Mouse (Mus musculus): ENCODE data around the gene Wdr93. TPM values are rescaled to one million over a fixed set of nuclear protein-coding genes. Genes with fewer than 3 reads are reported as not detected.
"Not testable (repeated sequence)": the region's sequence is repeated elsewhere in the genome, so short reads cannot be mapped to it uniquely, and the experiment has no call there.

The Wdr93 gene
- total and polyA plus RNA-seq, 3 experiments = 0.10 to 0.31 TPM; not detected in 1

DNA sequence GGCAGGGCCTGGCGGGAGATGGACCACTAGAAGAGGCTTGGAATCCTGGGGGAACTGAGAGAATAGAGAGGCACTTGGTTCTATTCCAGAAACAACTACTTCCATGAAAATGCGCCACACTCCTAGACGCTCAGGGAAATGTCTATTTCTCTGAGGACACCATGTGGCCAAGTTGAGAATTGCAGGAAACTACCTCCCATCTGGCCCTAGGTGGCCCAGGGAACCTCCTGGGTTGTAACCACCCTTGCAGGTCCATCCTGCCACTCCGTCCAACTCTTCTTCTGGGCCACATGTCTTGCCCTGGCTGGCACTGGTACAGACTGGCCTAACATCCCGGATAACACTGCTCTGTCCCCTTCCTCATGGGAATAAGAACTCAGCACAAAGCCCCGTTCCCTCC is 43.3 kb downstream of the Wdr93 start:
- peaks cover 1% of the 10 kb centered on the region; the same call in 1 of the 2 replicates for H3K4me1 ChIP-seq (ENCODE audit: control insufficient read depth, insufficient read depth, low read length)
- no peaks in the 10 kb centered on the region for H3K27me3 ChIP-seq (ENCODE audit: control insufficient read depth, insufficient read depth, low read length)
- intact Hi-C loops (cut with DNase I) = loop anchor here (2.0 kb wide), 1 partner anchor 55 kb away; no protein-coding TSS in a partner anchor
- H3K36me3 ChIP-seq (ENCODE audit: control insufficient read depth, insufficient read depth, low read length) = no peaks in the 10 kb centered on the region
- DNase-seq = peak; percentile 60 to 71
- TF ChIP-seq EP300 (IDR thresholded peaks at IDR 0.05; ENCODE audit: insufficient read depth, low read depth, low read length) = peak; percentile 58; the same call in 1 of the 2 replicates
- TF ChIP-seq POLR2A (IDR thresholded peaks at IDR 0.05; ENCODE audit: insufficient read depth, low read depth, low read length) = no peak
- TF ChIP-seq CTCF (IDR thresholded peaks at IDR 0.05) = peak; percentile 93
- H3K9ac ChIP-seq (ENCODE audit: low read depth, low read length) = no peak overlapping the region
- no peak overlapping the region for H3K27ac ChIP-seq
- H3K4me3 ChIP-seq = no peak overlapping the region
- H3K79me2 ChIP-seq (replicated peaks; ENCODE audit: control insufficient read depth, insufficient read depth, low read length) = no peaks in the 10 kb centered on the region
- 15% methylated on average over 6 of the region's 6 CpGs for WGBS

- H3K4me3 ChIP-seq; H3K4me1 ChIP-seq (ENCODE audit: control insufficient read depth, insufficient read depth, low read length); H3K36me3 ChIP-seq (ENCODE audit: control insufficient read depth, insufficient read depth, low read length); H3K9ac ChIP-seq (ENCODE audit: low read depth, low read length); H3K27ac ChIP-seq; H3K79me2 ChIP-seq (replicated peaks; ENCODE audit: control insufficient read depth, insufficient read depth, low read length); DNase-seq: not testable (repeated sequence)
- peaks cover 13% of the 10 kb centered on the region for H3K27me3 ChIP-seq (ENCODE audit: control insufficient read depth, insufficient read depth, low read length)
- 74% methylated on average over 2 of the region's 2 CpGs for WGBS
- intact Hi-C loops (cut with DNase I) = loop anchor here (10.0 kb wide), 1 partner anchor 435 kb away; no protein-coding TSS in a partner anchor
Measured at GRCm38 (mm10) chr7:79789812-79790211, 46.8 kb downstream of the Wdr93 start.

DNA sequence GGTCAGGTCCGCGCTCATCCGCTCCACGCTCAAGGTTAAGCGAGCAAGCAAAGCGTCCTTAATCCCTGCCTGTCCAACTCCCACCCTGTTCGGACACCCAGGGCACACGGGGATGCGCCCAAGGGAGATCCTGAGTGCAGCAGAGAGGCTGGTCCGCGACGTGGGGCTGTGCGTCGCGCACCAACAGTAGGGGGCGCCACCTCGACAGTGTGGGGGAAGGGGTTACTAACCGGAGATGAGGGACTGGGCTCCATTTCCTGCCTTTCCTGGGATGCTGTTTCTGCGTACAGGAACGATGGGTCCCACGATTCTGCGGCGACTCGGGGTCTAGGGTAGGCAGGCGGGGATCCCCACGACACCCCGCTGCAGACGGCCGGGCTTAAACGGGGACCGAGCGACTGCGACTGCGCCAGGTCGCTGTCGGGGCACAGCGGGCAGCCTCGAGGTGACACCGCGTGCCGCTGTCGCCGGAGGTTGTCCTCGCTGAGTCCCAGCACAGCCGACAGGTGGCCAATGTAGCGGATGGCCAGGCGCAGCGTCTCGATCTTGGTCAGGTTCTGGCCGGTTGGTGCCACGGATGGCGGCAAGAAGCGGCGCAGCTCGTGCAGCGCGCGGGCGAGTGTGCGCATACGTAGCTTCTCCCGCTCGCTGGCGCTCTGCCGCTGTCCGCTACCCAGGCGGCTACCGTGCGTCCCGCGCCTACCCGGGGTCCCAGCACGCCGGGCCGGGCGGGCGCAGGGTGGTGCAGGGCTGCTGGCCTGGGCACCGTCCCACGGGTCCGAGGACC is 49.9 kb downstream of the Wdr93 start:
- Histone ChIP-seq H3K36me3 (ENCODE audit: control insufficient read depth, insufficient read depth, low read length) (no peaks in the 10 kb centered on the region), H3K4me3 (peak overlapping the region; percentile 46), H3K27ac (no peak overlapping the region), H3K27me3 (ENCODE audit: control insufficient read depth, insufficient read depth, low read length) (peaks cover 13% of the 10 kb centered on the region), H3K4me1 (ENCODE audit: control insufficient read depth, insufficient read depth, low read length) (no peaks in the 10 kb centered on the region; the same call in 1 of the 2 replicates), H3K79me2 (replicated peaks; ENCODE audit: control insufficient read depth, insufficient read depth, low read length) (no peaks in the 10 kb centered on the region), H3K9ac (ENCODE audit: low read depth, low read length) (peak overlapping the region; percentile 27; the same call in 1 of the 2 replicates)
- DNase-seq = peak; percentile 19 to 49
- intact Hi-C loops (cut with DNase I) = loop anchor here (10.0 kb wide), 1 partner anchor 432 kb away; no protein-coding TSS in a partner anchor
- WGBS = under 1% methylated on average over 79 of the region's 80 CpGs
- TF ChIP-seq CTCF (IDR thresholded peaks at IDR 0.05) (peak; percentile 67), POLR2A (IDR thresholded peaks at IDR 0.05; ENCODE audit: insufficient read depth, low read depth, low read length) (no peak), EP300 (IDR thresholded peaks at IDR 0.05; ENCODE audit: insufficient read depth, low read depth, low read length) (no peak)

DNA sequence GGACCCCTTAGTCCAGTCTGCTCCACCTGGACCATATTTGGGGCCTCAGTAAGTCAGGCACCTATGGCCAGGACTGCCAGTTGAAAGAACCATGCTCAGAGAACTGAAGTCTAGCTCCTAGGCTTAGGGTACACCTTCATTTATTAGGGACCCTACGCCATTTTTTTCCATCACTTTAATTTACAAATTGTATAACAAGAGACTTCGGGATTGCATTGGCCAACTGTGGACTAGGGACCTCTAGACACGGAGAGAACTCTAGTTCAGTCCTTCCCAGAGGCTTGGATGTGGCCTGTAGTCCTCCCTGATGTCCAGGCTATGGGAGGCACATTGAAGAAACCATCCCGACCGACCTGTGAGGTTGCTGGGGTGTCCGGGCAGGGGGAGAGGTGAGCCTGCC is 50.7 kb downstream of the Wdr93 start, which contains the start of gene Mesp1:
Gene Mesp1, minus strand, starts transcription at position 101 of the 400 bp plus-strand sequence.
- H3K27ac ChIP-seq = no peak within 1 kb of the TSS
- H3K4me1 ChIP-seq (ENCODE audit: control insufficient read depth, insufficient read depth, low read length) = no peaks in the 10 kb centered on the region; the same call in 1 of the 2 replicates
- H3K27me3 ChIP-seq (ENCODE audit: control insufficient read depth, insufficient read depth, low read length) = peaks cover 13% of the 10 kb centered on the region
- H3K36me3 ChIP-seq (ENCODE audit: control insufficient read depth, insufficient read depth, low read length) = no peaks in the 10 kb centered on the region
- peak within 1 kb of the TSS; percentile 27; the same call in 1 of the 2 replicates for H3K9ac ChIP-seq (ENCODE audit: low read depth, low read length)
- 86% methylated on average over 6 of the region's 6 CpGs for WGBS
- no peaks in the 10 kb centered on the region for H3K79me2 ChIP-seq (replicated peaks; ENCODE audit: control insufficient read depth, insufficient read depth, low read length)
- DNase-seq = no peak
- no peak for TF ChIP-seq POLR2A (IDR thresholded peaks at IDR 0.05; ENCODE audit: insufficient read depth, low read depth, low read length)
- TF ChIP-seq CTCF (IDR thresholded peaks at IDR 0.05) = no peak
- TF ChIP-seq EP300 (IDR thresholded peaks at IDR 0.05; ENCODE audit: insufficient read depth, low read depth, low read length) = no peak
- intact Hi-C loops (cut with DNase I) = loop anchor here (10.0 kb wide), 1 partner anchor 431 kb away; no protein-coding TSS in a partner anchor
- peak within 1 kb of the TSS; percentile 46 for H3K4me3 ChIP-seq

DNA sequence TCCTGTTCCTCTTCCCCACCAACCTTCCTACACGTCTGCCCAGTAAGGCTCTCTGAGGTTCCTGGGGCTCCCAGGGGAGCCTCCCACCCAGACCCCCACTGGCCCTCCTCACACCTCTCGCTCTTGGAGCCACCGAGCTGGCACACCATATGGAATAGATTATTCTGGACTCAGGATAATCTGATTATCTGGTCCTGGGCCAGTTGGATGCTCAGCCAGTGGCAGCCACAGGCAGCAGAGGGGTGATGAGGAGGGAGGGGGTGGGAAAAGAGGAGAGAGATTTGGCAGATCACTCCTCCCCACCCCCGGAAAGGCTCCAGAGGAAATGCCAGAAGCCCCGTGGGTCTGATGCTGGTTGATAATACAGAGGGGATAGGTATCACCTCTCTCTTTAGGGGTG is 55.6 kb downstream of the Wdr93 start:
- Histone ChIP-seq H3K4me3 (no peak overlapping the region), H3K4me1 (ENCODE audit: control insufficient read depth, insufficient read depth, low read length) (no peaks in the 10 kb centered on the region)
- no peak for DNase-seq

GRCm38 (mm10) chr7:79799048-79799447 is 56.1 kb downstream of the Wdr93 start:
- Histone ChIP-seq H3K79me2 (replicated peaks; ENCODE audit: control insufficient read depth, insufficient read depth, low read length) (no peaks in the 10 kb centered on the region), H3K4me1 (ENCODE audit: control insufficient read depth, insufficient read depth, low read length) (no peaks in the 10 kb centered on the region), H3K27me3 (ENCODE audit: control insufficient read depth, insufficient read depth, low read length) (no peaks in the 10 kb centered on the region), H3K4me3 (no peak overlapping the region), H3K9ac (ENCODE audit: low read depth, low read length) (no peak overlapping the region), H3K36me3 (ENCODE audit: control insufficient read depth, insufficient read depth, low read length) (no peaks in the 10 kb centered on the region), H3K27ac (no peak overlapping the region)
- DNase-seq = peak; percentile 69 to 85
- 1% methylated on average over 8 of the region's 8 CpGs for WGBS
- no peak for TF ChIP-seq POLR2A (IDR thresholded peaks at IDR 0.05; ENCODE audit: insufficient read depth, low read depth, low read length)
- peak; percentile 42; the same call in 1 of the 2 replicates for TF ChIP-seq EP300 (IDR thresholded peaks at IDR 0.05; ENCODE audit: insufficient read depth, low read depth, low read length)
- peak; percentile 94 for TF ChIP-seq CTCF (IDR thresholded peaks at IDR 0.05)
- intact Hi-C loops (cut with DNase I) = loop anchor here (1.0 to 10.0 kb wide), 2 partner anchors 115 to 426 kb away; no protein-coding TSS in a partner anchor

More for the DNA sequence above, 55.6 kb downstream of the Wdr93 start:
- 29% methylated on average over 5 of the region's 5 CpGs for WGBS
- intact Hi-C loops (cut with DNase I) = loop anchor here (1.0 to 10.0 kb wide), 2 partner anchors 116 to 426 kb away; no protein-coding TSS in a partner anchor
- H3K27me3 ChIP-seq (ENCODE audit: control insufficient read depth, insufficient read depth, low read length) = no peaks in the 10 kb centered on the region
- no peak overlapping the region for H3K27ac ChIP-seq
- no peaks in the 10 kb centered on the region for H3K36me3 ChIP-seq (ENCODE audit: control insufficient read depth, insufficient read depth, low read length)
- no peaks in the 10 kb centered on the region for H3K79me2 ChIP-seq (replicated peaks; ENCODE audit: control insufficient read depth, insufficient read depth, low read length)
- no peak overlapping the region for H3K9ac ChIP-seq (ENCODE audit: low read depth, low read length)
- no peak for TF ChIP-seq EP300 (IDR thresholded peaks at IDR 0.05; ENCODE audit: insufficient read depth, low read depth, low read length)
- TF ChIP-seq POLR2A (IDR thresholded peaks at IDR 0.05; ENCODE audit: insufficient read depth, low read depth, low read length) = no peak
- TF ChIP-seq CTCF (IDR thresholded peaks at IDR 0.05) = no peak
